Mouse (Mus musculus): Measurements from ENCODE around the gene Etv5.

GRCm38 (mm10) chr16:22389146-22389911, 50.2 kb downstream of the Etv5 start:
- TF ChIP-seq CTCF (IDR thresholded peaks at IDR 0.05; ENCODE audit: borderline replicate concordance, extremely low read depth, insufficient read depth, insufficient read length): no peak
- no peak for TF ChIP-seq POLR2A (IDR thresholded peaks at IDR 0.05; ENCODE audit: borderline replicate concordance, extremely low read depth, insufficient read depth, insufficient read length, poor library complexity, severe bottlenecking)
